Mouse (Mus musculus): ENCODE results near the gene Actl9.
A peak's percentile ranks its signal among the peaks of the same experiment; 100 is the strongest.

The Actl9 gene

GRCm38 (mm10) chr17:33432019-33432946 is at the start of gene Actl9:
Gene Actl9 (plus strand): TSS chr17:33432896.
- DNase-seq: no peak

- DNase-seq: no peak
These were observed 47.0 kb upstream of the Actl9 start for GRCm38 (mm10) chr17:33385705-33386104.

DNA sequence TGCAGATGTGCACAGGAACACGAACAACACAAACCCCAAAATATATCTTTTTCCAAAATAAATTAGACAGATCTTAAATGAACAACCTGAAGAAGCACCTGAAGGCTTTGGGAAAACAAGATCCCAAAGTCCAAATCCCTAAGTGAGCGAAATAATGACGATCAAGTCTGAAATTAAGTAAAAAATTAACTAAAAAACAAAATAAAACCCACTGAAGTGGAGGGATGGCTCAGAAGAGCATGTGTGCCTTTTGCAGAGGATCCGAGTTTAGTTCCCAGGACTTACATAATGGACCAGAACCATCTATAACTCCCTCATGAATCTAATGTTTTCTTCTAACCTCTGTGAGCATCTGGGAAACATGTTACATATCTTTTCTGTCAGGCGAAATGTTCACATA is 40.4 kb upstream of the Actl9 start:
- DNase-seq: no peak

DNA sequence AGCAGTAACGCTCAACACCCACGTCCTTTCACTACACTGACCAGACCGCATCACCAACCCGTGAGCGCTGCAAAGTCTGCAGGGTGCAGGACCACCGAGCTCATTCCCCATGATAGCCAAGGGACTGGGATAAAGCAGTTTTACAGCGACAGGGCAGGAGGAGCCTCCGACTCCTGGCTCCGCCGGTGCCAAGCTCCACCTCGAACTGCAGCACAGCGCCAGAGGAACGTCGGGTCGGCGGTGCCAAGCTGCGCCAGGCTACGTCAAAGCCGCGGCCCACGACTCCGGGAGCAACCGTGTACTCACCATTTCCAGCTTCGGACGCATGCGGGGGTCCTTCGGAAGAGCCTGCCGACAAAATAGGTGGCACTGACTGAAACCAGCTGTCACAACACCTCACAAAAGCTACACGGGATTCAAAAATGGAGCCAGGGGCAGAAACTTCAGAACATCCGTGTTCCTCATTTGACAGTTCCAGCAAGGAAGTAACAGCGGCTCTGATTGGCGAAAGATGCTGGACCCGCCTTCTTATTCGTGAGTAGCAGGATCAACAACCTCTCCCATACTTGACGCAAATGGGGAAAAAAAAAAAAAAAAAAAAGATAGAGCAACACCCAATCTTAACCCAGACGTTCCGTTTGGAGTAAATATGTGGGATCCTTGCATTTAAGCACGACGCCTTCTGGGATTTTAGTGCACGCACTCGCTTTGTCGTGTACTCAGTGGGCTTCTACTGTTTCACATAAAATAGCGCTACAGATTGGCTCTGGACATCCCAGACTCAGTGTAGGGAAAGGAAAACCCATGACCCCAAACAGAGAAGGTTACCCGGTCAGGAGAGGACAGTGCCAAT is 38.3 kb upstream of the Actl9 start, which contains the start of gene Zfp101:
TSS of gene Zfp101 (minus strand) at position 460 of the 853 bp plus-strand sequence.
- DNase-seq: peak; percentile 79

DNA sequence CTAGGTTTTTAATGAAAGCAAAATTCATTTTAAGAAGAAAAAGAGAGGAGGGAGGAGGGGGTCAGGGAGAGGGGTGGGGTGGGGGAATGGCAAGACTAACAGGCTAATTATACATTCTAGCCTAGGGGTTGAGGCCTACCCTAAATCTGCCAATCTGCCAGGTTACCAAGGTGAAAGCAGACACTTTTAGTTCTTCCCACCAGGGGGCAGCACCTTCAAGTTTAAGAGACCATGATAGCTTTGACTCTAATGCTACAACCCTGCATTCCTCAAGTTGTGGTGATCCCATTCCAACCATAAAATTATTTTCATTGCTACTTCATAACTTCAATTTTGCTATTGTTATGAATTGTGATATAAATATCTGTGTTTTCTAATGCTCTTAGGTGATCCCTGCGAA is 6.5 kb downstream of the Actl9 start:
- DNase-seq: peak; percentile 81

DNA sequence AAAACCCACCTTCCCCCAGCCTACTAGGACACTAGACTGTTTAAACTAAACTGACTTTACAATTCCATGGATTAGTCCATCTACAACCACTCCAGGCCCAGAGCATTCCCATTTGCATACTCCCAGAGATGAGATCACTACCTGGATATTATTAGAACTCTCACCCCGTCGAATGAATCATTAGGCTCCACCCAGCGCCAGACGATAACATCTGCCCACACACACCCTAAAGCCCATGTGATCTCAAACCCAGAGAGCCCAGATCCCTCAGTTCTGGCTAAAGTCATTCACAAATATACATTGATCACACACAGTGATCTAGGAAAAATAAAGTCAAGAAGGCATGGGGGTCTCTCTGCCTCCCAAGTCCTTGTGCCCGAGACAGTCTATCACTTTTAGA is 7.2 kb downstream of the Actl9 start:
- DNase-seq: no peak

DNA sequence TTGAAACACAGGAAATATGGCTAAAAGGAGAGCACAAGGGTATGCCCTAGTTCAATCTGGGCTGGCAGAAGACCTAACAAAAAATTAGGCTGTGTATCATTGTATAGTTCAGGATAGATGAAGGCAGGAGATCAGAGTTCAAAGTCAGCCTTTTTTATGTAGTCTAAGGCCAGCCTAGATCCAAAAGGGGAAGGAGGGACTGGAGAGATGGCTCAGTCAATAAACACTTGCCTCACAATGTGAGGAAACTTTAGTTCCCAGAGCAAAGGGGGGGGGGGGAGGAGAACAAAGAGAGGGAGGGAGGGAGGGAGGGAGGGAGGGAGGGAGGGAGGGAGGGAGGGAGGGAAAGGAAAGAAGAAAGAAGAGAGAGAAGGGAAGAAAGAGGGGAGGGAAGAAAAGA is 8.5 kb downstream of the Actl9 start:
- no peak for DNase-seq

DNA sequence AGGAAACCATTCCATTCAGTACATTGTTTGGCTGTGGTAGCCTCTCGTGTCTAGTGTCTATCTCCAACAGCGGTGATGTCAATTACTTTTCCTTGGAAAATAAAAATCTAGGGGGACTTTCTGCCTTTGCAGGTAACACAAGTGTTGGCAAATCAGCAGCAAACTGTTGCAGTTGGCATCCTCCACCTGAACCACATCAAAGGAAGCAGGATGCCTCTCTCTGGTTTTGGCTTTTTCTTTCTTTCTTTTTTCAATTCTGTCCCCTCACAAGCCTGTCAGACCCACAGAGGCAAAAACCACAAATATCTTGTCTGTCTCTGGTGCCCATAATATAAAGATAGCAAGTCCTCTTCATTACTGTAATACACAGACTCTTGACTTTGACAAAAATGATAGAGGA is 23.9 kb downstream of the Actl9 start:
- DNase-seq: peak; percentile 19

GRCm38 (mm10) chr17:33471206-33471605 is 38.5 kb downstream of the Actl9 start:
- DNase-seq: no peak
